Mouse (Mus musculus) cerebellum, postnatal 10 days (tissue): ENCODE measurements around the gene Spata45.
"Not testable (repeated sequence)": the region's sequence is repeated elsewhere in the genome, so short reads cannot be mapped to it uniquely, and the experiment has no call there.

Source experiments
- DNase-seq, 2 experiments: peaks; one replicate each; pipeline ENCODE4 v3.0.0; 2021; ENCODE audit warnings: mixed read lengths in 2 of 2

Spata45 gene

GRCm38 (mm10) chr1:191036554-191037334 is at the start of gene Spata45:
Gene Spata45 (plus strand): TSS chr1:191036639.
- DNase-seq, result no peak

GRCm38 (mm10) chr1:190989437-190990082 is 46.9 kb upstream of the Spata45 start:
- no peak for DNase-seq

GRCm38 (mm10) chr1:190995548-190995947 is 40.9 kb upstream of the Spata45 start:
- peak; percentile 86 to 90 for DNase-seq

- DNase-seq, result no peak
These were observed 40.0 kb upstream of the Spata45 start for GRCm38 (mm10) chr1:190996346-190996877.

GRCm38 (mm10) chr1:190998027-190998426 is 38.4 kb upstream of the Spata45 start:
- no peak for DNase-seq

- DNase-seq, result peak; percentile 81 to 83
These were observed 35.8 kb upstream of the Spata45 start for GRCm38 (mm10) chr1:191000686-191001085.

- peak; percentile 34 to 35 for DNase-seq
These were observed 34.2 kb upstream of the Spata45 start for GRCm38 (mm10) chr1:191002201-191002600.

- DNase-seq, result peak; percentile 23 to 34
These were observed 27.7 kb upstream of the Spata45 start for GRCm38 (mm10) chr1:191008707-191009106.

GRCm38 (mm10) chr1:191014271-191014670 is 22.2 kb upstream of the Spata45 start:
- DNase-seq, result no peak

- no peak for DNase-seq
These were observed 16.6 kb upstream of the Spata45 start for GRCm38 (mm10) chr1:191019803-191020202.

GRCm38 (mm10) chr1:191020217-191020924 is 16.1 kb upstream of the Spata45 start:
- DNase-seq, result no peak

- no peak for DNase-seq
These were observed 15.4 kb upstream of the Spata45 start for GRCm38 (mm10) chr1:191021016-191021415.

GRCm38 (mm10) chr1:191023140-191023539 is 13.3 kb upstream of the Spata45 start:
- no peak for DNase-seq

GRCm38 (mm10) chr1:191023806-191024205 is 12.6 kb upstream of the Spata45 start:
- not testable (repeated sequence) for DNase-seq

- peak in 1 of 2 experiments; percentile 29 for DNase-seq
These were observed 11.1 kb upstream of the Spata45 start for GRCm38 (mm10) chr1:191025016-191026012.

GRCm38 (mm10) chr1:191026021-191026713 is 10.3 kb upstream of the Spata45 start, which contains the start of gene Flvcr1:
Gene Flvcr1 (minus strand): TSS chr1:191026158.
- DNase-seq, result peak; percentile 99 to 100

- DNase-seq, result no peak
These were observed 6.3 kb upstream of the Spata45 start for GRCm38 (mm10) chr1:191030182-191030581.

GRCm38 (mm10) chr1:191030922-191031425 is 5.5 kb upstream of the Spata45 start:
- not testable (repeated sequence) for DNase-seq

GRCm38 (mm10) chr1:191035649-191036048 is 790 bp upstream of the Spata45 start:
- peak; percentile 62 to 64 for DNase-seq

GRCm38 (mm10) chr1:191037999-191038398 is 1.6 kb downstream of the Spata45 start:
- no peak for DNase-seq

- DNase-seq, result no peak
These were observed 4.9 kb downstream of the Spata45 start for GRCm38 (mm10) chr1:191041352-191041751.
